Mouse (Mus musculus): ENCODE data around the gene Cacnb4.

GRCm38 (mm10) chr2:52533696-52534095 is 142.9 kb downstream of the Cacnb4 start:
- TF ChIP-seq CTCF (IDR thresholded peaks at IDR 0.05) (no peak), POLR2A (IDR thresholded peaks at IDR 0.05; ENCODE audit: insufficient read depth, low read depth, low read length) (no peak), EP300 (IDR thresholded peaks at IDR 0.05; ENCODE audit: insufficient read depth, low read depth, low read length) (no peak)

Data from heart, adult 2 months (tissue).